Mouse (Mus musculus) neural tube, embryonic 13.5 days (tissue): ENCODE data around the gene Timm13. TPM values are rescaled to one million over a fixed set of nuclear protein-coding genes. Genes with fewer than 3 reads are reported as not detected.

Experiments used
- ATAC-seq: fragments of 200-750 bp; cut with Nextera tagmentation; 2 replicates; pipeline ENCODE4 v1.8.0; 2017; ENCODE audit warnings: low read depth, mild to moderate bottlenecking, moderate TSS enrichment, moderate library complexity
- H3K27ac ChIP-seq: fragments of 300-500 bp; sonication (generic); replicated peaks from 2 replicates; pipeline ENCODE4 v1.5.1; 2015; ENCODE audit warnings: moderate library complexity, mild to moderate bottlenecking, inconsistent platforms
- H3K27me3 ChIP-seq: fragments of 300-500 bp; sonication (generic); 2 replicates; pipeline ENCODE4 v1.6.1; 2015; ENCODE audit warnings: mild to moderate bottlenecking, inconsistent platforms
- H3K36me3 ChIP-seq: fragments of 300-500 bp; sonication (generic); 2 replicates; pipeline ENCODE4 v1.6.1; 2015; ENCODE audit warnings: mild to moderate bottlenecking, inconsistent platforms
- H3K4me1 ChIP-seq: fragments of 300-500 bp; sonication (generic); replicated peaks from 2 replicates; pipeline ENCODE4 v1.6.1; 2015; ENCODE audit warnings: inconsistent platforms
- H3K4me2 ChIP-seq: fragments of 300-500 bp; sonication (generic); 2 replicates; pipeline ENCODE4 v1.6.1; 2015; ENCODE audit warnings: inconsistent platforms, mild to moderate bottlenecking, moderate library complexity
- H3K4me3 ChIP-seq: fragments of 300-500 bp; sonication (generic); 2 replicates; pipeline ENCODE4 v1.5.1; 2015; ENCODE audit warnings: mild to moderate bottlenecking, inconsistent platforms
- H3K9ac ChIP-seq: fragments of 300-500 bp; sonication (generic); 2 replicates; pipeline ENCODE4 v1.6.1; 2015; ENCODE audit warnings: moderate library complexity, mild to moderate bottlenecking, inconsistent platforms
- H3K9me3 ChIP-seq: fragments of 300-500 bp; sonication (generic); 2 replicates; pipeline ENCODE4 v1.6.1; 2016; ENCODE audit warnings: inconsistent platforms
- WGBS: fragments of 180-500 bp; shearing (Covaris S2); methylation state at CpG from one replicate; pipeline ENCODE4 v1.1.7; 2015; 5-methylcytosine and 5-hydroxymethylcytosine counted together
- polyA plus RNA-seq: library from polyadenylated mRNA; unstranded; fragments of >200 nt; fragmentation: Nextera tagmentation; extraction: Ambion mirVana; gene quantifications from 2 replicates; pipeline ENCODE4 v1.2.1, GENCODE M21; 2015

Gene Timm13
- polyA plus RNA-seq, result 328 and 331 TPM in 2 replicates

- peaks cover 54% of the 10 kb centered on the region for H3K36me3 ChIP-seq
- peak within 1 kb of the TSS; percentile 94 for H3K27ac ChIP-seq
- peak within 1 kb of the TSS; percentile 92 for H3K4me3 ChIP-seq
- peak within 1 kb of the TSS; percentile 91 for H3K9ac ChIP-seq
- H3K27me3 ChIP-seq, result no peaks in the 10 kb centered on the region
- H3K4me2 ChIP-seq, result peak within 1 kb of the TSS; percentile 98
- WGBS, result under 1% methylated on average over 72 of the region's 72 CpGs
- no peaks in the 10 kb centered on the region for H3K9me3 ChIP-seq
- peak; percentile 95 for ATAC-seq
- peaks cover 30% of the 10 kb centered on the region for H3K4me1 ChIP-seq
Measured at GRCm38 (mm10) chr10:80900318-80901247, at the start of gene Timm13. Timm13 (minus strand) TSS chr10:80900969.

GRCm38 (mm10) chr10:80950314-80950713 is 49.5 kb upstream of the Timm13 start:
- Histone ChIP-seq H3K4me3 (no peak overlapping the region), H3K27ac (no peak overlapping the region), H3K36me3 (no peaks in the 10 kb centered on the region), H3K9me3 (no peaks in the 10 kb centered on the region), H3K27me3 (no peaks in the 10 kb centered on the region), H3K9ac (no peak overlapping the region), H3K4me2 (no peak overlapping the region), H3K4me1 (peaks cover 8% of the 10 kb centered on the region; the same call in 1 of the 2 replicates)
- WGBS, result 34% methylated on average over 5 of the region's 5 CpGs
- no peak for ATAC-seq

GRCm38 (mm10) chr10:80949081-80949480 is 48.3 kb upstream of the Timm13 start:
- Histone ChIP-seq H3K4me1 (peaks cover 8% of the 10 kb centered on the region; the same call in 1 of the 2 replicates), H3K27me3 (no peaks in the 10 kb centered on the region), H3K36me3 (no peaks in the 10 kb centered on the region), H3K27ac (no peak overlapping the region), H3K4me3 (no peak overlapping the region), H3K9ac (no peak overlapping the region), H3K4me2 (no peak overlapping the region), H3K9me3 (no peaks in the 10 kb centered on the region)
- WGBS, result 80% methylated on average over 3 of the region's 3 CpGs
- no peak for ATAC-seq

GRCm38 (mm10) chr10:80948570-80948969 is 47.8 kb upstream of the Timm13 start:
- ATAC-seq, result no peak
- Histone ChIP-seq H3K9ac (no peak overlapping the region), H3K4me1 (peaks cover 8% of the 10 kb centered on the region; the same call in 1 of the 2 replicates), H3K36me3 (no peaks in the 10 kb centered on the region), H3K9me3 (no peaks in the 10 kb centered on the region), H3K4me2 (no peak overlapping the region), H3K27me3 (no peaks in the 10 kb centered on the region), H3K4me3 (no peak overlapping the region), H3K27ac (no peak overlapping the region)
- WGBS, result 31% methylated on average over 6 of the region's 6 CpGs

GRCm38 (mm10) chr10:80947802-80948201 is 47.0 kb upstream of the Timm13 start:
- Histone ChIP-seq H3K27me3 (no peaks in the 10 kb centered on the region), H3K27ac (no peak overlapping the region), H3K4me3 (no peak overlapping the region), H3K9me3 (no peaks in the 10 kb centered on the region), H3K4me2 (no peak overlapping the region), H3K36me3 (no peaks in the 10 kb centered on the region), H3K4me1 (peaks cover 8% of the 10 kb centered on the region; the same call in 1 of the 2 replicates), H3K9ac (no peak overlapping the region)
- 51% methylated on average over 2 of the region's 2 CpGs for WGBS
- ATAC-seq, result no peak

GRCm38 (mm10) chr10:80946684-80947437 is 46.1 kb upstream of the Timm13 start:
- no peak overlapping the region for H3K27ac ChIP-seq
- ATAC-seq, result no peak
- H3K9ac ChIP-seq, result no peak overlapping the region
- H3K4me3 ChIP-seq, result no peak overlapping the region
- H3K9me3 ChIP-seq, result no peaks in the 10 kb centered on the region
- no peaks in the 10 kb centered on the region for H3K27me3 ChIP-seq
- H3K4me2 ChIP-seq, result no peak overlapping the region
- H3K36me3 ChIP-seq, result no peaks in the 10 kb centered on the region
- WGBS, result 67% methylated on average over 14 of the region's 14 CpGs
- peaks cover 8% of the 10 kb centered on the region; the same call in 1 of the 2 replicates for H3K4me1 ChIP-seq

- ATAC-seq, result no peak
- Histone ChIP-seq H3K9ac (no peak overlapping the region), H3K27ac (no peak overlapping the region), H3K36me3 (no peaks in the 10 kb centered on the region), H3K9me3 (no peaks in the 10 kb centered on the region), H3K4me2 (no peak overlapping the region), H3K27me3 (peaks cover 10% of the 10 kb centered on the region), H3K4me1 (peaks cover 27% of the 10 kb centered on the region), H3K4me3 (no peak overlapping the region)
- WGBS, result 81% methylated on average over 5 of the region's 5 CpGs
Measured at GRCm38 (mm10) chr10:80944231-80944630, 43.5 kb upstream of the Timm13 start.

GRCm38 (mm10) chr10:80943701-80944100 is 42.9 kb upstream of the Timm13 start:
- 80% methylated on average over 9 of the region's 9 CpGs for WGBS
- no peaks in the 10 kb centered on the region for H3K9me3 ChIP-seq
- no peak overlapping the region for H3K9ac ChIP-seq
- no peak for ATAC-seq
- peaks cover 10% of the 10 kb centered on the region for H3K27me3 ChIP-seq
- no peak overlapping the region for H3K4me3 ChIP-seq
- no peaks in the 10 kb centered on the region for H3K36me3 ChIP-seq
- H3K4me1 ChIP-seq, result peaks cover 33% of the 10 kb centered on the region
- no peak overlapping the region for H3K4me2 ChIP-seq
- H3K27ac ChIP-seq, result no peak overlapping the region

- Histone ChIP-seq H3K9ac (no peak overlapping the region), H3K4me1 (peaks cover 39% of the 10 kb centered on the region), H3K4me2 (no peak overlapping the region), H3K4me3 (no peak overlapping the region), H3K27ac (no peak overlapping the region), H3K36me3 (no peaks in the 10 kb centered on the region), H3K27me3 (peaks cover 17% of the 10 kb centered on the region), H3K9me3 (no peaks in the 10 kb centered on the region)
- WGBS, result 60% methylated on average over 8 of the region's 8 CpGs
- no peak for ATAC-seq
Measured at GRCm38 (mm10) chr10:80942919-80943318, 42.1 kb upstream of the Timm13 start.

- no peak for ATAC-seq
- 89% methylated on average over 2 of the region's 2 CpGs for WGBS
- Histone ChIP-seq H3K36me3 (no peaks in the 10 kb centered on the region), H3K4me1 (peaks cover 52% of the 10 kb centered on the region), H3K27ac (0 out of 2 replicates have a peak overlapping the region, but pooled peaks have one; percentile 72), H3K4me3 (no peak overlapping the region), H3K9ac (peak overlapping the region; percentile 22; the same call in 1 of the 2 replicates), H3K9me3 (no peaks in the 10 kb centered on the region), H3K4me2 (no peak overlapping the region), H3K27me3 (peaks cover 36% of the 10 kb centered on the region)
Measured at GRCm38 (mm10) chr10:80940988-80941347, 40.2 kb upstream of the Timm13 start.

GRCm38 (mm10) chr10:80940320-80940987 is 39.7 kb upstream of the Timm13 start:
- peak overlapping the region; percentile 62 for H3K9ac ChIP-seq
- peaks cover 57% of the 10 kb centered on the region for H3K4me1 ChIP-seq
- no peak for ATAC-seq
- H3K27ac ChIP-seq, result peak overlapping the region; percentile 72
- H3K4me2 ChIP-seq, result peak overlapping the region; percentile 64
- H3K4me3 ChIP-seq, result peak overlapping the region; percentile 35; the same call in 1 of the 2 replicates
- no peaks in the 10 kb centered on the region for H3K9me3 ChIP-seq
- no peaks in the 10 kb centered on the region for H3K36me3 ChIP-seq
- H3K27me3 ChIP-seq, result peaks cover 41% of the 10 kb centered on the region
- WGBS, result 45% methylated on average over 8 of the region's 8 CpGs
